Mouse (Mus musculus) cerebellum, adult 9-11 months (tissue): Measurements from ENCODE around the gene Gtf2h3.
"Not testable (repeated sequence)": the region's sequence is repeated elsewhere in the genome, so short reads cannot be mapped to it uniquely, and the experiment has no call there.

Source experiments
- DNase-seq: peaks from one replicate; pipeline ENCODE4 v3.0.0; 2022

Gtf2h3 gene

DNA sequence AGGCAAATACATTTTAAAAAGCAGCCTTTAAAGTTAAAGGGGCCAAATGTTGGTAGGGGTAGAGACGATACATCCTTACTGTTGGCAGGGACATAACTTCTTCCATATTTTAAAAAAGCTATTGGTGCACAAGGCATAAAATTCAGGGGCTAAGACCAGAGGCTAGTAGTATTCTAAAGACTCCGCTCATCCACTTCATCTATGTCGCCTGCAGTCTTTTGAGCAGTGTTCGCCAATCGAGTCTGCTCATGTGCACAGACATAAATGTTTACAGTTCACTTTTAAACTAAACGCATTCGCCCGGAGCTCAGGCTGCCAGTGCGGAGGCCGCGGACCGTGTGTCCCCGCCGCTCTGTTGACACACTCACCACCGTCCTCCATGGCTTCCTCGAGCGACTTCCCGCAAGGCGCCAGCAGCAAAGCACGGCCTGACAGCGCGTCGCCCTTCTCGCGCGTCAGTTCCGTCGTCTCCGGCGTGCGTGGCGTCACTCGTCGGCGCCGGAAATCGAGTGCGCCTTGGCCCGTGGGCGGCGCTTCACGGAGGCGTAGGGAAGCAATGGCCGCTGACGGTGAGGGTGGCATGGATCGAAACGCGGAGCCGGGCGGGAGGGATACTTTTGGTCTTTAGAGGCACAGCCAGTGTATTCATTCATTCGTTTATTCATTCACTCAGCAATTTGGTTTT lies at the start of gene Gtf2h3, which contains the start of gene Eif2b1:
Gene Gtf2h3, plus strand, starts transcription at position 508 of the 685 bp plus-strand sequence.
Gene Eif2b1, minus strand, starts transcription at position 499 of the 685 bp plus-strand sequence.
- peak; percentile 91 for DNase-seq

DNA sequence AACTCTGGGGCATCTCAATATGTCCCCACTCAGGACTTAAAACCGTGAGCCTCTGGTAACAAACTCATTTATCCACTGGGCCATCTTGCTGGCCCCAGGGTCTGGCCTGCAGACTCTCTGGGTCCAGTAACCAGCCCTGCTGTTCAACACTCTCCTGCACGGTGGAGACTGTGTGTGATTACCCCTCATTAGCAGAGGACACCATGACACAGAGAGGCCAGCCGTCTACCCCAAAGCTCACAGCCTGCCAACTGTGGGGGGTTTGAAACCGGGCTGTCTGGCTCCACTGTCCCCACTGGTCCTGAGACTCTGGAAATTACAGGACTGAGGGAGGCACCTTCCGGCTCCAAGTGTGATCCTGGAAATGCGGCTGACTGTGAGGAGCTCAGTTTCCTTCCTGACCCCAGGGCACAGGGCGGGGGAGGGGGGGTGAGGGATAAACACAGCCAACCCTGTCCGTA lies 49.7 kb upstream of the Gtf2h3 start:
- no peak for DNase-seq

DNA sequence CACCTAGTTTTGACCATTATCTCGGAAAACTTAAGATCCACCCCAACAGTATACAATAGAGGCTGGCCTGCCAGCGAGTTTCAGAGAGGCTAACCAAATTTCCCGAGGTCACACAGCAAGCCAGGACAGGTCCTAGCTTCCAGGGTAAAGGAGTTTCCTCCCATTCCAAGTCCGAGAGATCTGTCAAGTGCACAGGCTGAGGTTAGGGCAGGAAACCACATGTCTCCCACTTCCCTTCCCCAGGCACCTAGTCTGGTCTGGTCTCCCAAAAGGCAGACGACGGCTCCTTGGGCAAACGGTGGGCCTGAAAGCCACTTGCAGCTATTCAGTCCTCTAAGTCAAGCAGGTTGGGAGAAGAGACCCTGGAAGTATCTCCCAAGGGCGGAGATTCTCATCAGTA lies 49.2 kb upstream of the Gtf2h3 start:
- no peak for DNase-seq

DNA sequence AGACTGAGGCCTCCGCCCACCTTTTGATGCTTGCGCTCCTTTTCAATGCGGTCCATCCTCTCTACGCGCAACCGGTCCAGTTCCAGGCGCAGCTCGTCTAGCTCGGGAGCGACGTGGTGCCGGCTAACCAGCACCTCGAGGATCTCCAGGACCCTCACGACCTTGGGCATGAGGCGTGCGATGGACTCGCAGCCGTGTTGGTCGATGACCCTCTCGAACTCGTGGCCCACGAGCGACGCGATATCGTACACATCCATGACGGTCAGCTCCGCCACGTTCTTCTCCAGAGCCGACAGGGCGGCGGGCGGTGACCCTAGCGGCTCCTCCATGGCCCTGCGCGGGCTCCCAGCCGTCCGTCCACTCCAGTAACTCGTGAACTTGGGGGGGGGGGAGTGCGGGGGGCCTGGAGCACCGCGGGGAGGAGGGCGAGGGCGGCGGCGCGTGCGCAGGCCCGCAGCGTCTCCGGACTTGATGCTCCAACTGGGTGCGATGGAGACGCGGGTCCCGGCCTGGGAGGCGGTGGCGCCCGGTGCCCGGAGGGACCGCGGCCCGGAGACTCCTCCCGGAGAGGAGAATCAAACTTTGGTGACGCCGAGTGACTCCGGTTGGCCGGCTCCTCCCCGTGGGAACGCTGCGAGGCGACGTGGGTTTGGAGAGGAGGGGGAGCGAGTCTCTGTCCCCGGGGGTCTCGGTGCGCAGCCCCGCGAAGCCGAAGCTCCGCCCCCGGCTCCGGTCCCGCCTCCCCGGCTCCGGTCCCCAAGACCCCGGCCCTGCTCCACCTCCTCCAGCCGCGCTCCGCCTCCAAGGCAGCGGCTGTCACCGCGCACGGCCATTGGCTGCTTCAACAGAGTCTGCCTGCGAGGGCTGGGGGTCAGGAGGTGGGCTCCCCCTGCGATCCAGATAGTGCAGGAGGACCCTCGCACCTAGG lies 48.0 kb upstream of the Gtf2h3 start, which contains the start of gene Rilpl1:
Gene Rilpl1, minus strand, starts transcription at position 737 of the 928 bp plus-strand sequence.
- DNase-seq, result peak; percentile 76

DNA sequence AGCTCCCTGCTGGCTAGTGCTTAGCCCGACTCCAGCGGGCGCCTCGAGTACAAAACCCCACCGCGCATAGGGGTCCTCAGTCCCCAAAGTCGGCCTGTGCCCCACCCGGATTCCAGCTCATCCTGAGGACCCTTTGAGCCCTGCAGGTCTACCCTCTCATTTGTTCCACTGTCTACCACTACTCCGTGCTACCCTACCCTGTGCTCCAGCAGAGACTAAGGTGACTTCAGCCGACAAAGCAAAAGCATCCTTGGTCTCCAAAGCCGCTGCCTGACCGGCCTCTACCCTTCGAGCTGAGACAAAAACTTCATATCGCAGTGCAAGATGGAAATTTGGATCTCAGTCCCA lies 47.4 kb upstream of the Gtf2h3 start:
- no peak for DNase-seq

DNA sequence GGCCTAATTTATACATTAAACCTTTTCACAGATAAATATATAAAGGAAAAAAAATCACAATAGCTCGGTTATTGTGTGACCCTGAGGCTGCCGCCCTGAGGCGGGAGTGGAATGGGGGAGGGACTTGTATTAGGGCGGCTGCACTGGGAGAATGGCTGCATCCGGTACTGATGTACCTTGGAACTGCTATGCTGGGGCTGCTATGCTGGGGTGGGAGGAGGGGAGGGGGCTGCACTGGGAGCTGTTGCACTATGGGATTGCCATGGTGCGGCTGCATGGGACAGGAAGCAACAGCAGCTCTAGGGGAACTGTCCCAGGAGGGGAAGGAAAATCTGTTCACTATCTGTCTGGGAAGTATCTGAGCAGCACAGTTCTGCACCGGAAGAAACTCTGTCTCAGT lies 46.5 kb upstream of the Gtf2h3 start:
- no peak for DNase-seq

DNA sequence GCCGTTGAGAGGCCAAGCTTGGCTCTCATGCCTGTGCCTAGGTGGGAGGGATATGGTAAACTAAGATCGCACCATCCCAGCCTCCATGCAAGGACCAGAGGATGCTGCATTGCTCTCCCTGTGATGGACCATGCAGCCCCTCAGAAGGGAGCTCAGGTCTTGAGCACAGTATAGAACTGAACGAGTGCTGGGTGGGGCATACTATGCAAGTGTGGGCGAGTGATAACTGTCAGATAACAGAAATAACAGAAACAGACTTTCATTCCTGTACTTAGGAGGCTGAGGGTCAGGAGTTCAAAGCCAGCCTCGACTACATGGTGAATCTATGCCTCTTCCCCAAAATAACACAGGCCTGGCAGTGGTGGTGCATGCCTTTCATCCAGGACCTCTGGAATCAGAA lies 43.9 kb upstream of the Gtf2h3 start:
- DNase-seq, result no peak

DNA sequence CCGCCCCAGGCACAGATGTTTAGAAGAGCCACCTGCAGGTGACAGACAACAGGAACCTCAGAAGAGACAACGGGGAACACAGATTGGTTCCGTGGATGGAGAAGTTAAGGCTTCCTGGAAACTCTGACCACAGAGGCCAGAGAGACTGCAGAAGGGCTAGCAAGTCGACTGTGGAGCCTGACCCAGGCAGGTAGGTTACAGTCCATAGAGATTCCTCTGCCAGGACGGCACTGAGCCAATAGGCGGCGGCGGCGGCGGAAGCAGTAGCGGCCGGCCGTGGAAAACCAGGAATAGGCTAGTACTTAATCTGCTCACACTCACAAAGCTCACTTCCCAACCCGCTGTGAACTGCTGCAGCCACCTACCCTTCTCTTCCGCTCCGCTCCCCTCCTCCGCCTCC lies 42.2 kb upstream of the Gtf2h3 start:
- no peak for DNase-seq

DNA sequence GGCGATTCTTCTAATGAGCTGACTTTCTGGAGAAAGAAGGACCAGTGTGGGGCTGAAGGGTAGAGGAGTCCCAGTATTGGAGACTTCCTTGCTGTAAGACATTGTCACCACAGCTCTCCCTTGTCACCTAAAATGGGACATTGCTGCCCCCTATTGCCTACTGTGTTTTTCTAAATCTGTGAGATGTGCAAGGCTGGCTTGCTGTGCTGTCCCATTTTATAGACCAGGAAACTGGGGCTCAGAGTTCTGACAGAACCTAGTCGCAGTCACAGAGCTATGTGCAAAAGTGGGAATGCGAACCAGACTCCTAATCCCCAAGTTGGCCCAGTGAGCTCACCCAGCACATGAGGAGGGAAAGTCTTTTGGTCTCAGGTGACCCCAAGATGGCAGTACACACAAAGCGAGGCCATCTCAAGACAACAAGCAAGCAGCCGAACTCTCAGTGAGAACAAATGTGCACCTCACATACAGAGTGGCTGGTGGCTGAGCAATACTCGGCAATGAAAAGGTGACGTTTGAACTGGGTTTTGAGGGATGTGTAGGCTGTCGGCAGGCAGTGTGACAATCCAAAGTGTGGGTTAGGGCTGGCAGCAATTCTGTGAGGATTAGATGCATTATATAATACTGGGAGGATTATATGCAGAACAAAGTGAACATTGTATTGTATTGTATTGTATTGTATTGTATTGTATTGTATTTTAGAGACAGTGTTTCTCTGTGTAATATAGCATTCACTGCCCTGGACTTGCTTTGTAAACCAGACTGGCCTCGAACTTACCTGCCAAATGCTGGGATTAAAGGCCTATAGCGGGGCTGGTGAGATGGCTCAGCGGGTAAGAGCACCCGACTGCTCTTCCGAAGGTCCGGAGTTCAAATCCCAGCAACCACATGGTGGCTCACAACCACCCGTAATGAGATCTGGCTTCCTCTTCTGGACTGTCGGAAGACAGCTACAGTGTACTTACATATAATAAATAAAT lies 39.8 kb upstream of the Gtf2h3 start:
- peak; percentile 58 for DNase-seq

DNA sequence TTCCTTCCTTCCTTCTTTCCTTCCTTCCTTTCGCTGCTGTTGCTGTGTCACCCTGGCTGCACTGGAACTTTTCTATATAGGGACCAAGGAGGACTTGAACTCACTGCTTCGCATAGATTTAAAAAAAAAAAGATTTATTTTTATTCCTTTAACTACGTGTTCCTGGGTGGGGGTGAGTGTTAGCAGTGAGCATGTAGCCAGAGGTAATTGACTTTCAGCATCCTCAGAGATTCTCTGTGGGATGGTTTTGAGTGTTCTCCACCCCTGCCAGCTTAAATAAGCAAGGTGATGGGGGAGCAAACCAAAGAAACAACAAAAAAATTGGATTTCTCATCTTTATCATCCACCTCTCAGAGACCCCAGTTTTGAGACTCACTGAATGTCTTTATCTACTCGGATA lies 39.0 kb upstream of the Gtf2h3 start:
- no peak for DNase-seq

DNA sequence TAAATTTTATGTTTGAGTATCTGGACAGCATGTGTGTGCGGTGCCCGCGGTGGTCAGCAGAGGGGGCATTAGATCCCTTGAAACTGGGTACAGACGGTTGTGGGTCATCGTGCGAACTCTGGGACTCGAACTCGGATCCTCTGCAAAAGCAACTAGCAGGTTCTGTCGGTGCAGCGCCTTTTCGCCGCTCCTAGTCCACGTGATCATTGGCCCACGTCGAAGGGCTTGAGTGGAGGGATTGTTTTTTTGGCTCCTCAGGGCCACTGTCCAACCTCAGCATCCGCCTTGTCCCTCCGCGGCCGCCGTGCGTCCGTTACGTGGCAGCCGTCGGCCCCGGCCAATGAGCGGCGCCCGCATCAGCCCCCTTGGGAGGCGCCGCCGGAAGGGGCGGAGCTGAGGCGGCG lies 38.6 kb upstream of the Gtf2h3 start, which contains the start of gene Tmed2:
Gene Tmed2, plus strand, starts transcription at position 313 of the 404 bp plus-strand sequence.
- DNase-seq, result peak; percentile 98

DNA sequence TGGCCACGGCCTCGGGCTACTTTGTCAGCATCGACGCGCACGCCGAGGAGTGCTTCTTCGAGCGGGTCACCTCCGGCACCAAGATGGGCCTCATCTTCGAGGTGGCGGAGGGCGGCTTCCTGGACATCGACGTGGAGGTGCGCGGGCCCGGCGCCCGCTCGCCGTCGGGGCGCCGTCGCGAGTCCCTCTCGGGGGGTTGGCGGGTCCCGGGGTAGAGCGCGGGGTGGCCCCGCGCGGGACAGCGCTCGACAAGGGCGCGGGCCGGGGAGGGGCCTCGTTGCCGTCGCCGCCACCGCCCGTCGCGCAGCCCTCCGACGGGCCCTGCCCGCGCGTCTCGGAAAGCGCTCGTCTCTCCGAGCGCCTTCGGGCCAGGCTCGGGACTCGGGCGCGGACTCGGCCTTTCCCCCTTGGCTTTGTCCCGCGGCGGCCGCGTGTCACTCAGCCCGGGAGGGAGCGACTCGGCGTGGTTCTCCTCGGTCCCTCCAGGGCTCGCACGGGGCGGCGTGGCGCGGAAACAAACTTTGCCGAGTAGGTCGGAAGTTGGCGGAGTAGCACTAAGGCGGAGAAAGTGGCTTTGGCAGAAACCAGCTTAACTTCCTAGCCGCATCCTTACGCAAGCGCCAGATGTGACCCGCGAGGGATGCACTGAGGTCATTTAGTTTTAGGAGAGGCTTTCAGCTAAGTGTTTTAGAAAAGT lies 37.9 kb upstream of the Gtf2h3 start:
- peak; percentile 68 for DNase-seq

DNA sequence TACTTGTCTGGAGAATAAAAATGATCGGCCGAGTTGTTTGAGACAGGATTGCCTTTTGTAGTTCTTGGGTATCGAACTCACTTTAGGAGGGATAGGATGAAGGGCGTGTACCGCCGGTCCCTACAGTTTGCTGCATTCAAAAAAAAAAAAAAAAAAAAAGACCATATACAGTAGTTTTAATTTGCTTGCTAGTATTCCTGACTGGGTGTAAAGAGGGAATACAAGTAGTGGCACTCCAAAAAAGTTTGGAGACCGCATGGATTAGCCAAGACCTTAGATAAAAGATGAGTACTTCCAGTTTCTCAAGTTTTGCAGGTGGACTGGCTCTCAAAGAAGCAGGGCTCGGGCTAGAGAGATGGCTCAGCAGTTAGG lies 37.4 kb upstream of the Gtf2h3 start:
- DNase-seq, result no peak

DNA sequence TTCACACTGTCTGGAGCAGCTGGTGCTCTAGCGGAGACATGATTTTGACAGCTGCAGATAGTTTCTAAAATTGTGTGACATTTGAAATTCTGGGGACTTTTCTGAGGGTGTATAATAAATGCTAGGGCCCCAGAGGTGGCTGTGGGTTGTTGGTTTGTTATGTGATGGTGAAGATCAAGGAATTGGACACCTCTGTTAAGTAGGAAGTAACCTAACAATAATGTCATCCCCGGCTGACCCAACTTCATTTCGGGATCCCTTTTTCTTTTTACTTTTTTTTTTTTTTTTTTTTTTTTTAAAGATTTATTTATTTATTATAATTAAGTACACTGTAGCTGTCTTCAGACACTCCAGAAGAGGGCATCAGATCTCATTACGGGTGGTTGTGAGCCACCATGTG lies 28.2 kb upstream of the Gtf2h3 start:
- not testable (repeated sequence) for DNase-seq

DNA sequence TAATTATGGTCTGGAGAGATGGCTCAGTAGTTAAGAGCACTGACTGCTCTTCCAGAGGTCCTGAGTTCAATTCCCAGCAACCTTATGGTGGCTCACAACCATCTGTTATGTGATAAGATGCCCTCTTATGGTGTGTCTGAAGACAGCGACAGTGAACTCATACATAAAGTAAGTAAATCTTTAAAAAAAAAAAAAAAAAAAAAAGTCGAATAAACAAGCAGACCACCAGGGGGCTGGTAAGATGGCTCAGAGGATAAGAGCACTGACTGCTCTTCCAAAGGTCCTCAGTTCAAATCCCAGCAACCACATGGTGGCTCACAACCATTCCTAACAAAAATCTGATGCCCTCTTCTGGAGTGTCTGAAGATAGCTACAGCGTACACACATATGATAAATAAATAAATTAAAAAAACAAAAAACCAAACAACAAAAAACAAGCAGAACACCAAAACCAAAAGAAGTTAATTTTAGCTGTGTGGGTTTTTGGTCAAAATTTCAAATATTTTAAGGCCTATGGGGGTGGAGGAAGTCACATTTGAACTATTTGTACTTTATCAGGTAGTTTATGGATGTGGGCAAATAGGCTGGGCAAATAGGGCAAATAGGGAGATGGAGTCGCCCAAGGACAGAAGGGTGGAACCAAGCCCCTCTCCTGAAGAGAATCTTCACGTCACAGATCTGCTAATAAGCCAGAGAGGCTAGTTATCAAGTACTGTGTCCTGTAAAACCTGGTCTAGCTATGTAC lies 27.4 kb upstream of the Gtf2h3 start:
- not testable (repeated sequence) for DNase-seq

DNA sequence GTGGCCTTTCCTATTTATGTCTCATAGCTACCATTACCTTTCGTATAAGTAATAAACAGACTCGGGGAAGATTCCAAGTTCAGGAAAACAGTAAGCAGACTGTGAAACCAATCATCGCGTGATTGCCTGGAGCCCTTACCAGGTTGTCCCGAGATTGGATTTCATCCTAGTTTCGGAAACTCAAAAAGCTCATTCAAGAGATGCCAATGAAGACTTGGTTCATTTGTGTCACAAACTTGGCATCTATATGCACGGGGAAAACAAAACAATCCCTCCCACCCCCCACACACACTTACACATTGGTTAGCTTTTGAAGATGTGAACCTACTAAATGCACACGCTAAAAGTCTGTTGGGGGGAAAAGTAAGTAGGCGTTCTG lies 26.9 kb upstream of the Gtf2h3 start:
- no peak for DNase-seq

DNA sequence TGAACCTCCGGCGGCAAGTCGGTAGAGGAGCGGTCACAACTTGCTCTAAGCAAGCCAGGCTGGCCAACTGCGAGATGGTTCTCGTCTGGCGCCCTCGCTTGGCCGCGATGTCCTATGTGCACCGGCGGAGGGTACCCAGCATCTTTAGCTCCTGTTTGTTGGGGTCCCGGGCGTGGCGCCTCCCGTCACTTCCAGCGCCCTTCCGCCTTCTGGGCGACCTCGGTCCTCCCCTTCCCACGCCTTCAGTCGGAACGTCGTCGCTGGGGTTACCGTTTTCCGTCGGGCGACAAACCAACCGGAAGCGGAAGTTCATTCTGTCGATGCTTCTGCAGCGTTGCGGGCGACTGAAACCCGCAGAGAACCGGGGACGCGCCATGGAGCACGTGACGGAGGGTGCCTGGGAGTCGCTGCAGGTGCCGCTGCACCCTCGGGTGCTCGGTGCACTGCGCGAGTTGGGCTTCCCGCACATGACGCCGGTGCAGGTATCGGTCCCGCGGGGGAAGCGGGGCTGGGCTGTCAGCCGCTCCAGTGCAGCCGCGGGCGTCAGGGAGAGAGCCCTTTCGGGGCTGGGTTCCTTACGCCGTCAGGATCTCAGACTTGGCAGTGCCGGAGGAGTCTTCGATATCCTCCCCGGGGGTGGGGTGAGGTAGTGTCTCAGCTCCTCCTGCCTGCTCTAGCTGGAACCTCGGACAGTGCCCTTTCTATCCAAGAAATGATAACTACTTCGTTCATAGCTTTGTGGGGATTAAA lies 26.2 kb upstream of the Gtf2h3 start, which contains the start of gene Ddx55:
Gene Ddx55, plus strand, starts transcription at position 307 of the 750 bp plus-strand sequence.
- peak; percentile 89 for DNase-seq

DNA sequence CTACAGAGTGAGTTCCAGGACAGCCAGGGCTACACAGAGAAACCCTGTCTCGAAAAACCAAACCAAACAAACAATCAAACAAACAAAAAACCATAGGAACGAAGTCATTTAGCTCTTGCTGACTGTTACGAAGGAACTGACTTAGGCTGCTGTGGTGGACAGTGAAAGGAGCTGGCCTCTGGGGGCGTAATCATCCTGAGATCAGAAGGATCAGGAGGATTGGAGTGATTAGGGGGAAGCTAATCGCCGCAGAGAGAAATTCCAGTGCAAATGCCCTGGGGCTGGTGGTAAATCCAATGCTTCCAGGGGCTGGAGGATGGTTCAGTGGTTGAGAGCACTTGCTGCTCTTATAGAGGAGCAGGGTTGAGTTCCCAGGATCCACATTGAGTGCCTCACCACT lies 25.3 kb upstream of the Gtf2h3 start:
- no peak for DNase-seq

DNA sequence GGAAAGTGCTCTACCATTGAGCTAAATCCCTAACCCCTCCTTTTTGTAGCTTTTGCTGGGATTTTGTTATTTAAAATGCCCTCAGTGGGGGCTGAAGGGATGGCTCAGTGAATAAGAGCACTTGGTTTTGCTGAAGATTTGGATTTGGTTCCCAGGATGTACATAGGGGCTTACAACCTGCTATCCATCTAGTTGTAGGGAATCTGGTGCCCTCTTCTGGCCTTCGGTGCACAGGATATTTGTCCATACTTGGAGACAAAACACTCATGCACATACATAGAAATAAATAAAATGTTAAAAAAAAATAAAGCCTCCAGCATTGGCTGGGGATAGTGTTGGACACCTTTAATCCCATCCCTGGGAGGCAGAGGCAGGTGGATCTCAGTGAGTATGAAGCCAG lies 23.8 kb upstream of the Gtf2h3 start:
- no peak for DNase-seq

DNA sequence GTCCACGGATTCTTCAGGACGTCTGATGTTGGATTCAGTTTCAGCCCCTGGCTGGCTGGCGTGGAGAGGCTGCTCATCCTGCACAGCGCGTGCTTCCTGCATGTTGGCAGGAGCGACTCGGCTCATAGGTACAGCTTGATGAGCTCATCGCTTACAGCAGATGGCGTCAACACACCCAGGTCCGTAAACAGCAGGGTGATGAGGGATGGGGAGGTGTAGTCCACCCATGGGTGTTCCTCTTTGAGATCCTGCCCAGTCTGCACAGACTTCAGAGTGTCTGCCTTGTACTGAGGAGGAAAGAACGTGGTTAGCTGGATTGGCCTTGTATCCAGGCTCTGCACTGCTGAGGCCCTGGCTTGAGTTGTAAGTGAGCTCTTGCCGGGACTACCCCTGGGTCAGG lies 7.9 kb upstream of the Gtf2h3 start:
- peak; percentile 85 for DNase-seq
